Mouse (Mus musculus) hindbrain, embryonic 11.5 days (tissue): ENCODE measurements around the gene Dnajc13. TPM values are rescaled to one million over a fixed set of nuclear protein-coding genes. Genes with fewer than 3 reads are reported as not detected.

ENCODE experiments used
- ATAC-seq: fragments of 200-750 bp; cut with Nextera tagmentation; 2 replicates; pipeline ENCODE4 v1.8.0; 2017; ENCODE audit warnings: mild to moderate bottlenecking, moderate TSS enrichment, moderate library complexity; ENCODE audit not compliant: low FRiP score
- DNase-seq: peaks from one replicate; pipeline ENCODE4 v3.0.0-alpha.2; 2015; ENCODE audit warnings: low spot score
- H3K27ac ChIP-seq: fragments of 300-500 bp; sonication (generic); 2 replicates; pipeline ENCODE4 v1.5.1; 2014; ENCODE audit warnings: mild to moderate bottlenecking, low read depth, low read length
- H3K27me3 ChIP-seq: fragments of 300-500 bp; sonication (generic); 2 replicates; pipeline ENCODE4 v1.6.1; 2014; ENCODE audit warnings: mild to moderate bottlenecking, low read length, moderate library complexity, mixed read lengths; ENCODE audit not compliant: control insufficient read depth, insufficient read depth
- H3K36me3 ChIP-seq: fragments of 300-500 bp; sonication (generic); 2 replicates; pipeline ENCODE4 v1.6.1; 2014; ENCODE audit warnings: mild to moderate bottlenecking, low read length, moderate library complexity, mixed read lengths; ENCODE audit not compliant: control insufficient read depth, insufficient read depth
- H3K4me1 ChIP-seq: fragments of 300-500 bp; sonication (generic); replicated peaks from 2 replicates; pipeline ENCODE4 v1.6.1; 2014; ENCODE audit warnings: low read length, mixed read lengths; ENCODE audit not compliant: control insufficient read depth, insufficient read depth
- H3K4me2 ChIP-seq: fragments of 300-500 bp; sonication (generic); replicated peaks from 2 replicates; pipeline ENCODE4 v1.6.1; 2014; ENCODE audit warnings: mild to moderate bottlenecking, low read depth, low read length
- H3K4me3 ChIP-seq: fragments of 300-500 bp; sonication (generic); 2 replicates; pipeline ENCODE4 v1.5.1; 2014; ENCODE audit warnings: low read depth, low read length
- H3K9ac ChIP-seq: fragments of 300-500 bp; sonication (generic); 2 replicates; pipeline ENCODE4 v1.6.1; 2014; ENCODE audit warnings: low read depth, low read length
- H3K9me3 ChIP-seq: fragments of 300-500 bp; sonication (generic); 2 replicates; pipeline ENCODE4 v1.6.1; 2016; ENCODE audit warnings: low read length; ENCODE audit not compliant: control insufficient read depth
- WGBS: fragments of 180-500 bp; shearing (Covaris S2); extraction: QIAGEN DNeasy Blood & Tissue Kit; methylation state at CpG from one replicate; pipeline ENCODE4 v1.1.7; 2014; 5-methylcytosine and 5-hydroxymethylcytosine counted together
- polyA plus RNA-seq: library from polyadenylated mRNA; unstranded; fragments of >200 nt; fragmentation: Nextera tagmentation; extraction: Ambion mirVana; gene quantifications from 2 replicates; pipeline ENCODE4 v1.2.1, GENCODE M21; 2014

The Dnajc13 gene
- 19.8 and 31.5 TPM in 2 replicates for polyA plus RNA-seq

- Histone ChIP-seq H3K4me2 (peak within 1 kb of the TSS; percentile 59), H3K4me1 (0 out of 2 replicates have a peak, but pooled peaks cover 3% of the 10 kb centered on the region), H3K9me3 (no peaks in the 10 kb centered on the region), H3K27me3 (no peaks in the 10 kb centered on the region), H3K9ac (peak within 1 kb of the TSS; percentile 89), H3K4me3 (peak within 1 kb of the TSS; percentile 98), H3K27ac (peak within 1 kb of the TSS; percentile 75), H3K36me3 (no peaks in the 10 kb centered on the region)
- DNase-seq (peak; percentile 97), ATAC-seq (peak; percentile 97)
- under 1% methylated on average over 58 of the region's 60 CpGs for WGBS
Measured at GRCm38 (mm10) chr9:104262823-104263352, at the start of gene Dnajc13. Gene Dnajc13, minus strand, starts transcription at chr9:104262930.

DNA sequence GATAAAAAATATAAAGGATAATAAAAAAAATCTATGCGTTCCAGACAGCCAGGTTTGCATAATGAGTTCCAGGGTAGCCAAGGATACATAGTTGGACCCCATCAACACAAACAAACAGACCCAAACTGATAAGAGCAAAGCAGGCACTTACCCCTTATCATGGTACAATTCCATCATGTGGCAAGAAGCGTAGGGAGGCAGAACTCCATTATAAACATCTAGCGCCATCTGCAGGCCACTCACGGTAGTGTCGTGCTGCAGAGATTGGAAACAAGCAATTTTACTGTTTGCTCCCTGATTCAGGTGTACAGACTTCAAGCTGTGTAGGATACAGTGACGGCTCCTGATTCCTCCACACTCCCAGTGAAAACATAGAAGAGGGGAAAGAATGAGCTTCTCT, 44.0 kb upstream of the Dnajc13 start:
- Histone ChIP-seq H3K9me3 (no peaks in the 10 kb centered on the region), H3K36me3 (no peaks in the 10 kb centered on the region), H3K4me2 (no peak overlapping the region), H3K27me3 (no peaks in the 10 kb centered on the region), H3K27ac (no peak overlapping the region), H3K9ac (no peak overlapping the region), H3K4me3 (no peak overlapping the region), H3K4me1 (no peaks in the 10 kb centered on the region)
- DNase-seq (peak; percentile 87), ATAC-seq (no peak)
- WGBS, result 11% methylated on average over 6 of the region's 6 CpGs

GRCm38 (mm10) chr9:104305333-104306111, 42.8 kb upstream of the Dnajc13 start:
- no peak overlapping the region for H3K4me3 ChIP-seq
- H3K4me2 ChIP-seq, result no peak overlapping the region
- DNase-seq (no peak), ATAC-seq (no peak)
- no peaks in the 10 kb centered on the region for H3K9me3 ChIP-seq
- no peak overlapping the region for H3K9ac ChIP-seq
- no peak overlapping the region for H3K27ac ChIP-seq
- WGBS, result 92% methylated on average over 6 of the region's 6 CpGs
- H3K4me1 ChIP-seq, result no peaks in the 10 kb centered on the region
- H3K27me3 ChIP-seq, result no peaks in the 10 kb centered on the region
- no peaks in the 10 kb centered on the region for H3K36me3 ChIP-seq

GRCm38 (mm10) chr9:104304800-104305199, 42.1 kb upstream of the Dnajc13 start:
- H3K9me3 ChIP-seq, result no peaks in the 10 kb centered on the region
- no peak for DNase-seq
- H3K27ac ChIP-seq, result no peak overlapping the region
- H3K4me3 ChIP-seq, result no peak overlapping the region
- no peak for ATAC-seq
- no peak overlapping the region for H3K4me2 ChIP-seq
- no peak overlapping the region for H3K9ac ChIP-seq
- H3K27me3 ChIP-seq, result no peaks in the 10 kb centered on the region
- 87% methylated on average over 10 of the region's 10 CpGs for WGBS
- no peaks in the 10 kb centered on the region for H3K4me1 ChIP-seq
- H3K36me3 ChIP-seq, result no peaks in the 10 kb centered on the region

DNA sequence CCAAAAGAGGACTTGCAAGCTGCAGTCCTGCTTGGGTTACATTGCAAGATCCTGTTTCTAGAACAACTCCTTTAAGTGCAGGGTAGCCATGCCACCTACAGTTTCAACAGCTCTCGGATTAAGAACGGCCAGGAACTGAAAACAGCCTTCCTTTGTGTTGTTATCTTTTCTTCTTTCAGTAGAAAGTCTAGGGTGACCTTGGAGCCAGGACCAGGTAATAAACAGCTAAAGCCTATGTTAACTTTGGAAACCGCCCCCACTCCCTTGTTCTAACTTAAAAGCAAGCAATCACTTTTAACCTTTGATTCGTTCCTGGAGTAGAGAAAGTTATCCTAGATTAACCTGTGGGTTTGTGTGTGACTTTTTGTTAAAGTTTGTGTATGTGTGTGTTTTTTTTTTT, 41.6 kb upstream of the Dnajc13 start:
- no peak overlapping the region for H3K4me3 ChIP-seq
- no peak overlapping the region for H3K4me2 ChIP-seq
- no peaks in the 10 kb centered on the region for H3K4me1 ChIP-seq
- no peaks in the 10 kb centered on the region for H3K36me3 ChIP-seq
- 85% methylated on average over 4 of the region's 4 CpGs for WGBS
- no peak overlapping the region for H3K27ac ChIP-seq
- no peaks in the 10 kb centered on the region for H3K27me3 ChIP-seq
- no peak overlapping the region for H3K9ac ChIP-seq
- no peaks in the 10 kb centered on the region for H3K9me3 ChIP-seq
- DNase-seq (no peak), ATAC-seq (no peak)

- Histone ChIP-seq H3K27me3 (no peaks in the 10 kb centered on the region), H3K9me3 (no peaks in the 10 kb centered on the region), H3K9ac (no peak overlapping the region), H3K27ac (no peak overlapping the region), H3K36me3 (no peaks in the 10 kb centered on the region), H3K4me3 (no peak overlapping the region), H3K4me1 (no peaks in the 10 kb centered on the region), H3K4me2 (no peak overlapping the region)
- 86% methylated on average over 12 of the region's 12 CpGs for whole genome bisulfite sequencing
- no peak for DNase-seq
- no peak for ATAC-seq
Measured at GRCm38 (mm10) chr9:104300569-104300968, 37.8 kb upstream of the Dnajc13 start.

- no peaks in the 10 kb centered on the region for H3K36me3 ChIP-seq
- no peak overlapping the region for H3K9ac ChIP-seq
- DNase-seq (no peak), ATAC-seq (no peak)
- H3K4me2 ChIP-seq, result no peak overlapping the region
- 75% methylated on average over 3 of the region's 3 CpGs for WGBS
- H3K4me1 ChIP-seq, result no peaks in the 10 kb centered on the region
- no peaks in the 10 kb centered on the region for H3K27me3 ChIP-seq
- H3K9me3 ChIP-seq, result no peaks in the 10 kb centered on the region
- no peak overlapping the region for H3K27ac ChIP-seq
- no peak overlapping the region for H3K4me3 ChIP-seq
Measured at GRCm38 (mm10) chr9:104297041-104297440, 34.3 kb upstream of the Dnajc13 start.

- Histone ChIP-seq H3K4me1 (no peaks in the 10 kb centered on the region), H3K4me3 (no peak overlapping the region), H3K27me3 (no peaks in the 10 kb centered on the region), H3K27ac (no peak overlapping the region), H3K36me3 (no peaks in the 10 kb centered on the region), H3K9me3 (no peaks in the 10 kb centered on the region), H3K9ac (no peak overlapping the region), H3K4me2 (no peak overlapping the region)
- 78% methylated on average over 6 of the region's 6 CpGs for WGBS
- ATAC-seq (no peak), DNase-seq (no peak)
Measured at GRCm38 (mm10) chr9:104284934-104285333, 22.2 kb upstream of the Dnajc13 start.

DNA sequence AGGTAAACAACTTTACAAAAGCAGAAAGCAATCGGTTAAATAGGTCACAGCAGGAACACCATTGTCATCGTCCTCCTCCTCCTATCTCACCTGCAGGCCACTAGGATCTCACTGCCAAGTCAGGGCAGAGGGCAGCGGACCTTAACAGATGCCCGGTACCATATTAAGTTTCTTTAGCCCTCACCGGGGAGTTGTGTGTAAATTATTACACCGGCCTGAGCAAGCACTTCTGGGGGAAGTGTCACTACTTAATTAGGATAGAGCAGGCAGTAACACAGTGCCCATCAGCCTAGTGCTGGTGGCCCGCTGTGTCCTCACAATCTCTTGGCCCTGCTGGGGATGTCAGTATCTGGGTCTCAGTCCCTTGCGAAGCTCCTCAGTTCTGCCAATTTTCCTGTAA, 19.8 kb upstream of the Dnajc13 start:
- H3K27me3 ChIP-seq, result no peaks in the 10 kb centered on the region
- H3K9me3 ChIP-seq, result no peaks in the 10 kb centered on the region
- 25% methylated on average over 8 of the region's 8 CpGs for WGBS
- H3K9ac ChIP-seq, result no peak overlapping the region
- H3K27ac ChIP-seq, result no peak overlapping the region
- H3K4me1 ChIP-seq, result no peaks in the 10 kb centered on the region
- ATAC-seq, result no peak
- H3K36me3 ChIP-seq, result no peaks in the 10 kb centered on the region
- H3K4me2 ChIP-seq, result no peak overlapping the region
- DNase-seq, result no peak
- no peak overlapping the region for H3K4me3 ChIP-seq
